Mouse (Mus musculus): ENCODE results near the gene Gm11011. TPM values are rescaled to one million over a fixed set of nuclear protein-coding genes. Genes with fewer than 3 reads are reported as not detected.

Gm11011 gene
- polyA plus RNA-seq, 1 experiment: not detected

DNA sequence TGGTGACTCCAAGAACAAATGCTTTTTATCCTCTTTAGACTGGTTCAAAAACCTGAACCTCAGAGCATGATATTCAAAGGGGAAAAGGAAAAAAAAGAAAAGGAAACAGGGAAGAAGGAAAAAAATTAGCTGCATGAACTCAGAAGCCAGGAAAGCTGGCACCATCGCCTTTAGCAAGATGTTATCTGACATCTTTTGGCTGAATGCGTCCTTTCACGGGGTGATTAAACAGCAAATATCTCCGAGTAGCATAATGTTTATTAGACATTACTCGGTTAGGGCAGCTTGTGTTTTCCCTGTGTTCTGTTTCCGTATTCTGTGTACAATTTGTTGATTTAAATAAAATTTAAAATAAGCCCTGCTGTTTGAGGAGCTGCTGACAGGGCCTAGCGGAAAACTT lies 21.8 kb downstream of the Gm11011 start:
- Histone ChIP-seq H3K4me1 (ENCODE audit: control insufficient read depth, insufficient read depth, low read length) (no peaks in the 10 kb centered on the region), H3K4me3 (ENCODE audit: insufficient read depth, low read length) (no peak overlapping the region), H3K27ac (ENCODE audit: insufficient read depth, low read length) (no peak overlapping the region)
- no peak for TF ChIP-seq CTCF (IDR thresholded peaks at IDR 0.05; ENCODE audit: borderline replicate concordance, insufficient read depth, low read length)
- no peak for TF ChIP-seq POLR2A (IDR thresholded peaks at IDR 0.05; ENCODE audit: low read depth, low read length)

DNA sequence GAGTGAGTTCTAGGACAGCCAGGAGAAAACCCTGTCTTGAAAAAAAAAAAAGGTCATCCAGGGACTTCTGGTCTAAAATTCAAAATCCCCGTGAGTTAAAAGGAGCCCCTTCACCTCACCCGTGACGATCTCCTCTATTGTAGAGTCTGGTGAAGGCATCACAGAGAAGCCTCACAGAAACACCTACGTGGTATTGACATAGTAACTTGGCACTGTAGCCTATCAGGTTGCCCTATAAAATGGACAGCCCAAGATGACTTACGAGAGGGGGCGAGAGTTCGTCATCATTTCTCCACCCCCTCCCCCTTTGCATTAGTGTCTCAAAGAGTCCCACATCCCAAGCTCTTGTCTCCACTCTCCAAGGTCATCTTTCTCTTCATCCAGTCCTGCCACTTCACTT lies 41.9 kb downstream of the Gm11011 start:
- Histone ChIP-seq H3K27ac (ENCODE audit: insufficient read depth, low read length) (no peak overlapping the region), H3K4me1 (ENCODE audit: control insufficient read depth, insufficient read depth, low read length) (no peaks in the 10 kb centered on the region), H3K4me3 (ENCODE audit: insufficient read depth, low read length) (no peak overlapping the region)
- TF ChIP-seq CTCF (IDR thresholded peaks at IDR 0.05; ENCODE audit: borderline replicate concordance, insufficient read depth, low read length) (no peak), POLR2A (IDR thresholded peaks at IDR 0.05; ENCODE audit: low read depth, low read length) (no peak)

DNA sequence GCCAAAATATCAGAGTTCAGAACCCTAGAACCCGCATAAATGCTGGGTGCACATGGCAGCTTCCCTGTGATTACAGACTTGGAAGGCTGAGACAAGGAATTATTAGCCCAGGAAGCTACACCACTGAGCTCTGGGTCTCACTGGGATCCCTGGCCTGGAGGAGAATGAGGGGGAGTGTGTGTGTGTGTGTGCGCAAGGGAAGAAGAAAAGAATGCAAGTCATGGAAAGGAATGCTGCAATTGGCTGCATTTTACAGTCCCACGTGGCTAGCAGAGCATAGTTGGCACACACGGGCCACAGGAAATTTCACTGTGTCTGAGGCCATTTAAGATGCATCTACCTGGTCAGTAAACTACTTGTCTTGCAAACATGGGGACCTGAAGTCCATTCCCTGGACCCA lies 48.6 kb downstream of the Gm11011 start:
- Histone ChIP-seq H3K27ac (ENCODE audit: insufficient read depth, low read length) (no peak overlapping the region), H3K4me1 (ENCODE audit: control insufficient read depth, insufficient read depth, low read length) (no peaks in the 10 kb centered on the region), H3K4me3 (ENCODE audit: insufficient read depth, low read length) (no peak overlapping the region)
- no peak for TF ChIP-seq CTCF (IDR thresholded peaks at IDR 0.05; ENCODE audit: borderline replicate concordance, insufficient read depth, low read length)
- no peak for TF ChIP-seq POLR2A (IDR thresholded peaks at IDR 0.05; ENCODE audit: low read depth, low read length)

Other genes with a start within 250 kb of the Gm11011 start
- 8.8 and 10.7 TPM in 2 replicates for gene Tshz2, start 45.3 kb upstream of the Gm11011 start, polyA plus RNA-seq (2011; ENCODE audit: insufficient read length, low read depth, missing spikeins)

All from embryonic fibroblast, embryonic 13.5 days (primary cell).